Mouse (Mus musculus): ENCODE data around the gene F5. TPM values are rescaled to one million over a fixed set of nuclear protein-coding genes. Genes with fewer than 3 reads are reported as not detected.

The F5 gene
- total RNA-seq (2021): under 1 TPM; 0.57 to 0.68 TPM

DNA sequence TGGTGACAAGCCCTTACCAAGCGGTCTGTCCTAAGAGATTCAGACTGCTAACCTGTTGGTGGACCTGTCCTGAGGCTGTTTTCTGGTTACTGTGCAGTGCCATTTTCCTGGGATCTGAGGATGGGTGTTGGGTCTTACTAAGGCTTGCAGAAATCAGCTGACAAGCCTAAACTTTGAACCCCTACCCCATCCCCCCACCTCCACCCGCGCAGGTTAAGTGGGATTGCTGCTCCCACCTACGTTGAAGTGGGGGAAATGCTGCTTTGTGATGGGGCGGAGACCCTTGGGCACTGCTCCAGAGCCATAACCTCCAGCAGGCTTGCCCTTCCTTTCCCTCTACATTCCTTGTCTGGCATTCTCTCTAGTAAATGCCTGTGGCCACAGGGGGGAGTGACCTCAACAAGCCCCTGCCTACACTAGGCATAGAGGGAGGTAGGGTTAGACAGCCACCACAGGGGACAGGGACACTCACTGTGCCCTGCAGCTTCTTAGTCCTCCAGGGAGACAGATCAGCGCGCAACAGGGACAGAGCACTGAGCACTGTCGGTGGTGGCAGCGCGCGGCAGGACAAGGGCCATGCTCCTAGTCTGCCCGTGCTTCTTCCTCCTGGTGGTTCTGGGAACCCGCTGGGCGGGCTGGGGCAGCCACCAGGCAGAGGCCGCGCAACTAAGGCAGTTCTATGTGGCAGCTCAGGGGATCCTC, at the start of gene F5:
Gene F5, plus strand, starts transcription at position 452 of the 702 bp plus-strand sequence.
- no peak for DNase-seq (ENCODE audit: extremely low spot score in 1 of 2, low spot score in 1 of 2)

DNA sequence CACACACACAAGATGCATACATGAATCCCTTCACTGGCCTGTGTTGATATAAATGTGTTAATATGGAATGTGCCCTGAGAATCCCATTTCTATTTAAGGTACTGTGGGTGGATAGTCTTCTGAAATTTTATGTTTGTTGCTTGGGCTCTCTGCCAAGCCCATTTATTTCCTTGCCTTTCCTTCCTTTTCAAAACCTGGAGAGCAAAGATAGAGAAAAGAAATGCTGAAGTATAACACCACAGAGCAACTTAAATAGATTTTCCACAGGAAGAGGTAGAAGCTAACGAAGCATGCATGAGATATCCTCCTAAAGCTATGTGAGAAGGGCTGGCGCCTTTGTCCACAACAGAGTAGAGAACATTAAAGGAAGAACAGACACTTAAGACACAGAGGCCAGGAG, 41.9 kb upstream of the F5 start:
- DNase-seq (ENCODE audit: extremely low spot score in 1 of 2, low spot score in 1 of 2): no peak

GRCm38 (mm10) chr1:164110591-164111329, 40.9 kb upstream of the F5 start:
- no peak for DNase-seq (ENCODE audit: extremely low spot score in 1 of 2, low spot score in 1 of 2)

DNA sequence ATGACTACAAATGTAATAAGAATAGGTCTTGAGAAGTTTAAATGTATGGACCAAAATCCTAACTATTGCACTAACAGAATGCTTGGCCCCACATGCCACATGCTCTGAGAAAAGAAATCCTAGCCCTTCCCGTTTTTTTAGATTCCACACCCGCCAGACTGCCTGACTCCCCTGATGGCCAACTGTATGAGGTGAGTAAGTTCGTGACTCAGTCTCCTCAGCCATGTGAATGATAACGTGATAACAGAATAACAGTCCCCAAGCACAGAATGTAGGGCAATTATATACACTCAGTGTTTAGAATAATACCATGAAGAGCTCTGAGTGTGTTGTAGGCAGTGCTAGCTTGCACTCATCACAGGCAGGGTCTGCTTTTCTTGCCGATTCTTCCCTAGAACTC, 37.4 kb upstream of the F5 start:
- no peak for DNase-seq (ENCODE audit: extremely low spot score in 1 of 2, low spot score in 1 of 2)

DNA sequence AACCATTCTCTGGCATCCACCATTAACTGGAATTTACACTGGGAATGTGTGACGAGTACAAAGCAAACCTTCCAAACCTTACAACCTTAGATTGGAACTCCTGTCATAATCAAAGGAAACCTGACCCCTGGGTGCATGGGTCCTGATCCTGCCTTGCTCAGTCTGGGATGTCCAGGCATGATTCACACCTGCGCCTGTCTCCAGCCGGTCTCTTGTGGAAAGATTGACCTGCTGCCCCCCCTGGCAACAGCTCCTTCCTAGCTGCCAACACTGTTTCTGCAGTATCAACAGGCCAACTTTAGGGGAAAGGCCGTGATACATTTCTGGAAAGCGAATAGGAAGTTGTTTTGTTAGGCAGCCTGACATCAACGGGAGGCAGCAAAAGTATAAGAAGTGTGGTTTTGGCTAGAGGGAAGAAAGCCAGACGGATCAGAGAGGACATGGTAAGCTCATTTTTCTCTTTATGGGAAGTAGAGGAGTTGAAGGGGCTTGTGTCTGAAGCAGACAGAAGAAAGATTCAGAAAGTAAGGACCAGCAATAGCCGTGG, 36.6 kb upstream of the F5 start, which contains the start of gene Selp:
Gene Selp, plus strand, starts transcription at position 318 of the 547 bp plus-strand sequence.
- no peak for DNase-seq (ENCODE audit: extremely low spot score in 1 of 2, low spot score in 1 of 2)

DNA sequence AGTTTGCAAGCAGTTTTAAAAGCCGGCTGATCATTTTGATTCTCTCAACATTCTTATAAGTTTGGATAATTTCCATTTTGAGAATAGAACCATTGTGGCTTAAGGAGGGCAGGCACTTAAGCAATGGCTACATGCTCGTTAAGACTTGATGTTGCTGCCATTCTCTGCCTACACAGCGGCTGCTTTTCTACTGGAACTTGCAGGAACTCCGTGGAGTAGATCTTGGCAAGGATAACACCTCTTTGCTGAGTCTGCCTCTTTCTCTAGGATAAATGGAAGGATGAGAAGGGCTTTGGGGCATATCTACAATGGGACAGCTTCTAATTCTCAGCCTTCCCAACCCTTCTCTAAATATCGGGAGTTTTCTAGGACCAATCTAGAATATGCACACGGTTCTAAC, 36.0 kb upstream of the F5 start:
- no peak for DNase-seq (ENCODE audit: extremely low spot score in 1 of 2, low spot score in 1 of 2)

DNA sequence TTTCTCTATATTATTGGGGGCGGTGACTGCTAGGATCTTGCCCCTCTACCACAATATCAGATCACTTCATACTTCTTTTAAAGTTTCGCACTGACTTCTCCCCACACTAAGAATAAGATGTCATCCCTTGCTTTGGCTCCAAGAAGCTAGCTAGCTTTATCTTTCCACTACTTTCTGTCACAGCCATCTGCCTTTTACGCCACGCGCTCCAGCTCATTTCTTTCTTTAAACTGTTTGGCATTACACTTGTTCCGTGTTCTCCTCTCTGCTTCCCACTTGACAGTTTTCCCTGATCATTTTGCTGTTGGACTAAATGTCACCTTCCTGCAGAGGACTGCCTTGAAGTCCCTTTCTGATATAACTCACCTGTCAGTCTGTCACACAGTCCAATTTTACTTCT, 33.8 kb upstream of the F5 start:
- no peak for DNase-seq (ENCODE audit: extremely low spot score in 1 of 2, low spot score in 1 of 2)

GRCm38 (mm10) chr1:164119892-164120776, 31.5 kb upstream of the F5 start:
- DNase-seq (ENCODE audit: extremely low spot score in 1 of 2, low spot score in 1 of 2): no peak

DNA sequence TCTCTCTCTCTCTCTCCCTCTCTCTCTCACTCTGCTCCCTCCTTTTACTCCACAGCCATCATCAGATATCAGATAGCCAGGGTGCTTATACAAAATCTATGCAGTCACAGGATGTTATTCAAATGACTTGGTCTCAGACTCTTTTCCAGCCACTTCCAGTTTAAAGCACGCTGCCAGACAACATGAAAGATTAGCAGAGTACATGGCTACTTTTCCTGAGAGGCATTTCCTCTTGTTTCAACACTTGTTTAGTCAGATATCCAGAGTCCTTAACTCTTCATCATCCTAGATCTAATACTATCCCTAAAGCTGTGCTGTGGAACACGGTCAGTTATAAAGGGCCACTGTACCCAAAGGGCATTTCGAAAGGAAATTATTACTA, 30.9 kb upstream of the F5 start:
- no peak for DNase-seq (ENCODE audit: extremely low spot score in 1 of 2, low spot score in 1 of 2)

DNA sequence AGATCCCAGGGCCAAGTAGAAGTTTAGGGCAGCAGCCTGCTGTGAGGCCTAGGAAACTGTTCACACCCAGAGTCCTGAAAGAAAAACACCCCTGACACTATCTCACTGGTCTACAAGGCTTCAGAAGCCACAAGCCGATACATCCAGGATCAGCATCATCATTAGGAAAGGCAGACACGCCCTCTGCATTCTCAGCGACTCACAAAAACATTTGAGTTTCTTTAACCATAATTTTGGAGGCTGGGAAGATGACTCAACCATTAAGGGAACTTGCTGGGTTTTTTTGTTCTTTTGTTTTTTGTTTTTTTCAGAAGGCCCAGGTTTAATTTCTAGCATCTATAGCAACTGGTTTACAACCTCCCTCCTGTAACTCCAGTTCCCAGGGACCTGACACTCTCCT, 27.8 kb upstream of the F5 start:
- no peak for DNase-seq (ENCODE audit: extremely low spot score in 1 of 2, low spot score in 1 of 2)

DNA sequence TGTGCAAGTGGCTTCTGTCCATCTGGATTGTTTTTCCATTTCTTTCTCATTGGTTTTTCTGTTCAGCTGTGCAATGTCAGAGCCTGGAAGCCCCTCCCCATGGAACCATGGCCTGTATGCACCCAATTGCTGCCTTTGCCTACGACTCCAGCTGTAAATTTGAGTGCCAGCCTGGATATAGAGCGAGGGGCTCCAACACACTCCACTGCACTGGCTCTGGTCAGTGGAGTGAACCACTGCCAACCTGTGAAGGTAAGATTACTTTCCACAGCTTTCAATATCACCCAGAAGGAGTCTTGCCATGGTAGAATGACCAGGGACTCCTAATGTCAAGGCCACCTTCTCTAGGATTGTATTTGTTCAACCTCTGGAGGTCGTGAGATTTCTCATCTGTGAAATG, 21.6 kb upstream of the F5 start:
- no peak for DNase-seq (ENCODE audit: extremely low spot score in 1 of 2, low spot score in 1 of 2)

GRCm38 (mm10) chr1:164132609-164133008, 19.0 kb upstream of the F5 start:
- DNase-seq (ENCODE audit: extremely low spot score in 1 of 2, low spot score in 1 of 2): no peak

GRCm38 (mm10) chr1:164134101-164134500, 17.5 kb upstream of the F5 start:
- no peak for DNase-seq (ENCODE audit: extremely low spot score in 1 of 2, low spot score in 1 of 2)

GRCm38 (mm10) chr1:164135360-164135759, 16.3 kb upstream of the F5 start:
- no peak for DNase-seq (ENCODE audit: extremely low spot score in 1 of 2, low spot score in 1 of 2)

DNA sequence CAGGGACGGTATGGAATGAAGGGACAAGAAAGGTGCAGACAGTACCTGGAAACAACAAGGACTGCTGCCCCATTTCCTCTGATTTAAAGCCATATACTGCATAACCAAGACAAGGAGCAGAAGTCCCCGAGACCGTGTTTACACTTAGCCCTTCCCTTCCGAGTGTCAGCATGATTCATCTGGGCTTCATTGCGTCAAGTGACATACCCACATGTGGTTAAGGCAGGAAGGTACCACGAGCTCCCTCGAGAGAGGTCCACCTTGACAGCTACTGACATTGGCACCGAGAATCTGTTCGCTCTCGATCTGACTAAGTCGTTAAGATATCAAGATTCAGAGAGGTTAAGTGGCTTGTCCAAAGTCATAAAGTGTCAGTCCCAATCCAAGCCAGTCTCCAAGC, 15.7 kb upstream of the F5 start:
- DNase-seq (ENCODE audit: extremely low spot score in 1 of 2, low spot score in 1 of 2): no peak

DNA sequence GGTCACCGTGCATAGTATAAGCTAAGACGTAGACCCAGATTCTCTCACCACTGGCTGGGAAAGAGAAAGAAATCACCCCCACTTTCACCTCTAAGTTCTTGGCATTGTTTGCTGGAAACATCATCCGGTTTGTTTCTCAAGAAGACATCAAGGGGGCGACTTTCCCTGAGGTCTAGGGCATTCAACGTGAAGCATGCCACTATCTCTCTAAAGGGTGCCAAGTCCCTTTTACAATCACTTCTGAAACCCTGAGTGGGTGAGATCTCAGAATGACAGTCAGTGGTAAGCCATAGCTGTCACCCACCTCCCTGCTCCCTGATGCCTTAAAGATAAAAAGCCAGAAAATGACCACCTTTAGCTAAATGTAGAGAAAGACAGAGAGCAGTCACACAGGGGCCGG, 15.0 kb upstream of the F5 start:
- no peak for DNase-seq (ENCODE audit: extremely low spot score in 1 of 2, low spot score in 1 of 2)

- peak; percentile 74 to 89 for DNase-seq (ENCODE audit: extremely low spot score in 1 of 2, low spot score in 1 of 2)
Measured at GRCm38 (mm10) chr1:164138365-164139130, 13.1 kb upstream of the F5 start.

DNA sequence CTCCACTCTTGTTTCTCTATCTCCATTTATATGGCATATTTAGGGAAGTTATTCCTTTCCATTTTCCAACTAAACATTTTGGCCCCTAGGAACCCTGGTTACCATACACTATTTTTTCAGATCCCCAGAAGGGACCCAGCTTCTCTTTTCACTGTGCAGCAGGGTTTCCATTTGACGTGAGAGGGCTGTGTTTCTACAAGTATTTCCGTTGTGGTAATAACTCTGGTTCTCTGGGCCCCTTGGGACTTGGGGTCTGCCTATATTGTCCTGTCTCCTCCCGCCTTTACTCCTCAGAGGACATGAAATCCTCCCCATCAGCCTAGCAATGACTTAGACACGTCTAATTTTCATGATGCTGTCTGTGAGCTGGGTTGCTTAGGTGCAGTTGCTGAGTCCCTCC, 12.2 kb upstream of the F5 start:
- no peak for DNase-seq (ENCODE audit: extremely low spot score in 1 of 2, low spot score in 1 of 2)

DNA sequence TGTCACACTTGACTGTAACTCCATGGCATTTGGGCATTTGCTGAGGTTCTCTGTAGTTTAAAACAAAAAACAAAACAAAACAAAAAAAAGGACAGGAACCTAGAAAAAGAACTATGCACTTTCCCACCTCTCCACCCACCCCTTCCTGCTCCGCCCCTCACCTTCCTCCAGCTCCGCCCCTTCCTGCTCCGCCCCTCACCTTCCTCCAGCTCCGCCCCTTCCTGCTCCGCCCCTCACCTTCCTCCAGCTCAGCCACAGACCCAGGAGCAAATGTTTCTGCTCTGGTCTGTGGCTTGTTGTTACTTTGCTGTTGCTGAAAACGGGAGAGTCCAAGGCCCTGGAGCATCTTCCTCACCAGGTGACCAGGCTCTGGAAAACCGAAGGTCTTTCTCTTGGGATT, 2.6 kb upstream of the F5 start:
- DNase-seq (ENCODE audit: extremely low spot score in 1 of 2, low spot score in 1 of 2): no peak

GRCm38 (mm10) chr1:164152836-164153235, 1.2 kb downstream of the F5 start:
- no peak for DNase-seq (ENCODE audit: extremely low spot score in 1 of 2, low spot score in 1 of 2)
